Mouse (Mus musculus) hindbrain, embryonic 11.5 days (tissue): ENCODE data around the gene Nin. TPM values are rescaled to one million over a fixed set of nuclear protein-coding genes. Genes with fewer than 3 reads are reported as not detected.

ENCODE experiments used
- ATAC-seq: fragments of 200-750 bp; cut with Nextera tagmentation; 2 replicates; pipeline ENCODE4 v1.8.0; 2017; ENCODE audit warnings: mild to moderate bottlenecking, moderate TSS enrichment, moderate library complexity; ENCODE audit not compliant: low FRiP score
- DNase-seq: peaks from one replicate; pipeline ENCODE4 v3.0.0-alpha.2; 2015; ENCODE audit warnings: low spot score
- H3K27ac ChIP-seq: fragments of 300-500 bp; sonication (generic); 2 replicates; pipeline ENCODE4 v1.5.1; 2014; ENCODE audit warnings: mild to moderate bottlenecking, low read depth, low read length
- H3K27me3 ChIP-seq: fragments of 300-500 bp; sonication (generic); 2 replicates; pipeline ENCODE4 v1.6.1; 2014; ENCODE audit warnings: mild to moderate bottlenecking, low read length, moderate library complexity, mixed read lengths; ENCODE audit not compliant: control insufficient read depth, insufficient read depth
- H3K36me3 ChIP-seq: fragments of 300-500 bp; sonication (generic); 2 replicates; pipeline ENCODE4 v1.6.1; 2014; ENCODE audit warnings: mild to moderate bottlenecking, low read length, moderate library complexity, mixed read lengths; ENCODE audit not compliant: control insufficient read depth, insufficient read depth
- H3K4me1 ChIP-seq: fragments of 300-500 bp; sonication (generic); replicated peaks from 2 replicates; pipeline ENCODE4 v1.6.1; 2014; ENCODE audit warnings: low read length, mixed read lengths; ENCODE audit not compliant: control insufficient read depth, insufficient read depth
- H3K4me2 ChIP-seq: fragments of 300-500 bp; sonication (generic); replicated peaks from 2 replicates; pipeline ENCODE4 v1.6.1; 2014; ENCODE audit warnings: mild to moderate bottlenecking, low read depth, low read length
- H3K4me3 ChIP-seq: fragments of 300-500 bp; sonication (generic); 2 replicates; pipeline ENCODE4 v1.5.1; 2014; ENCODE audit warnings: low read depth, low read length
- H3K9ac ChIP-seq: fragments of 300-500 bp; sonication (generic); 2 replicates; pipeline ENCODE4 v1.6.1; 2014; ENCODE audit warnings: low read depth, low read length
- H3K9me3 ChIP-seq: fragments of 300-500 bp; sonication (generic); 2 replicates; pipeline ENCODE4 v1.6.1; 2016; ENCODE audit warnings: low read length; ENCODE audit not compliant: control insufficient read depth
- WGBS: fragments of 180-500 bp; shearing (Covaris S2); extraction: QIAGEN DNeasy Blood & Tissue Kit; methylation state at CpG from one replicate; pipeline ENCODE4 v1.1.7; 2014; 5-methylcytosine and 5-hydroxymethylcytosine counted together
- polyA plus RNA-seq: library from polyadenylated mRNA; unstranded; fragments of >200 nt; fragmentation: Nextera tagmentation; extraction: Ambion mirVana; gene quantifications from 2 replicates; pipeline ENCODE4 v1.2.1, GENCODE M21; 2014

The Nin gene
- polyA plus RNA-seq, 1 experiment from 2014 or later = 14.9 TPM

GRCm38 (mm10) chr12:70043421-70043820 is 70.1 kb downstream of the Nin start:
- no peak for DNase-seq
- H3K4me2 ChIP-seq = no peak overlapping the region
- H3K9me3 ChIP-seq = no peaks in the 10 kb centered on the region
- no peak overlapping the region for H3K9ac ChIP-seq
- H3K4me3 ChIP-seq = no peak overlapping the region
- H3K27me3 ChIP-seq = no peaks in the 10 kb centered on the region
- no peak overlapping the region for H3K27ac ChIP-seq
- WGBS = 92% methylated on average over 13 of the region's 13 CpGs
- H3K36me3 ChIP-seq = 0 out of 2 replicates have a peak, but pooled peaks cover 3% of the 10 kb centered on the region
- ATAC-seq = no peak
- H3K4me1 ChIP-seq = no peaks in the 10 kb centered on the region

- DNase-seq (no peak), ATAC-seq (no peak)
- H3K9me3 ChIP-seq = no peaks in the 10 kb centered on the region
- H3K4me1 ChIP-seq = no peaks in the 10 kb centered on the region
- 83% methylated on average over 6 of the region's 6 CpGs for WGBS
- no peak overlapping the region for H3K27ac ChIP-seq
- no peaks in the 10 kb centered on the region for H3K27me3 ChIP-seq
- H3K4me2 ChIP-seq = no peak overlapping the region
- no peak overlapping the region for H3K4me3 ChIP-seq
- H3K9ac ChIP-seq = no peak overlapping the region
- 0 out of 2 replicates have a peak, but pooled peaks cover 3% of the 10 kb centered on the region for H3K36me3 ChIP-seq
Measured at GRCm38 (mm10) chr12:70040981-70041380, 72.5 kb downstream of the Nin start.

GRCm38 (mm10) chr12:70036722-70037305 is 76.7 kb downstream of the Nin start:
- ATAC-seq (no peak), DNase-seq (no peak)
- Histone ChIP-seq H3K4me2 (no peak overlapping the region), H3K4me3 (no peak overlapping the region), H3K36me3 (no peaks in the 10 kb centered on the region), H3K27ac (no peak overlapping the region), H3K9ac (no peak overlapping the region), H3K9me3 (no peaks in the 10 kb centered on the region), H3K27me3 (no peaks in the 10 kb centered on the region), H3K4me1 (no peaks in the 10 kb centered on the region)
- WGBS = 94% methylated on average over 19 of the region's 19 CpGs

- H3K36me3 ChIP-seq = 0 out of 2 replicates have a peak, but pooled peaks cover 2% of the 10 kb centered on the region
- H3K4me3 ChIP-seq = no peak overlapping the region
- DNase-seq = no peak
- no peak overlapping the region for H3K9ac ChIP-seq
- no peaks in the 10 kb centered on the region for H3K9me3 ChIP-seq
- ATAC-seq = no peak
- H3K27ac ChIP-seq = no peak overlapping the region
- H3K4me1 ChIP-seq = no peaks in the 10 kb centered on the region
- H3K27me3 ChIP-seq = no peaks in the 10 kb centered on the region
- no peak overlapping the region for H3K4me2 ChIP-seq
Measured at GRCm38 (mm10) chr12:70026233-70026632, 87.3 kb downstream of the Nin start.

- no peak overlapping the region for H3K9ac ChIP-seq
- ATAC-seq (no peak), DNase-seq (no peak)
- 91% methylated on average over 6 of the region's 6 CpGs for WGBS
- H3K4me1 ChIP-seq = no peaks in the 10 kb centered on the region
- H3K27ac ChIP-seq = no peak overlapping the region
- H3K4me2 ChIP-seq = no peak overlapping the region
- 0 out of 2 replicates have a peak, but pooled peaks cover 2% of the 10 kb centered on the region for H3K36me3 ChIP-seq
- no peak overlapping the region for H3K4me3 ChIP-seq
- no peaks in the 10 kb centered on the region for H3K9me3 ChIP-seq
- H3K27me3 ChIP-seq = no peaks in the 10 kb centered on the region
Measured at GRCm38 (mm10) chr12:70025431-70025830, 88.1 kb downstream of the Nin start.

GRCm38 (mm10) chr12:70023580-70023979 is 89.9 kb downstream of the Nin start:
- H3K9ac ChIP-seq = no peak overlapping the region
- H3K27ac ChIP-seq = no peak overlapping the region
- no peaks in the 10 kb centered on the region for H3K27me3 ChIP-seq
- DNase-seq (no peak), ATAC-seq (no peak)
- H3K4me2 ChIP-seq = no peak overlapping the region
- H3K4me1 ChIP-seq = no peaks in the 10 kb centered on the region
- no peak overlapping the region for H3K4me3 ChIP-seq
- H3K9me3 ChIP-seq = no peaks in the 10 kb centered on the region
- 95% methylated on average over 4 of the region's 4 CpGs for WGBS
- 0 out of 2 replicates have a peak, but pooled peaks cover 4% of the 10 kb centered on the region for H3K36me3 ChIP-seq

GRCm38 (mm10) chr12:70018153-70018552 is 95.4 kb downstream of the Nin start:
- ATAC-seq (no peak), DNase-seq (no peak)
- H3K27me3 ChIP-seq = no peaks in the 10 kb centered on the region
- H3K4me1 ChIP-seq = no peaks in the 10 kb centered on the region
- H3K9ac ChIP-seq = no peak overlapping the region
- H3K27ac ChIP-seq = no peak overlapping the region
- 89% methylated on average over 4 of the region's 4 CpGs for WGBS
- H3K36me3 ChIP-seq = 0 out of 2 replicates have a peak, but pooled peaks cover 2% of the 10 kb centered on the region
- no peaks in the 10 kb centered on the region for H3K9me3 ChIP-seq
- no peak overlapping the region for H3K4me2 ChIP-seq
- no peak overlapping the region for H3K4me3 ChIP-seq

- ATAC-seq = no peak
- no peaks in the 10 kb centered on the region for H3K4me1 ChIP-seq
- H3K9ac ChIP-seq = no peak overlapping the region
- H3K9me3 ChIP-seq = no peaks in the 10 kb centered on the region
- 74% methylated on average over 4 of the region's 4 CpGs for WGBS
- no peak overlapping the region for H3K4me2 ChIP-seq
- H3K36me3 ChIP-seq = peaks cover 3% of the 10 kb centered on the region; the same call in 1 of the 2 replicates
- DNase-seq = no peak
- H3K4me3 ChIP-seq = no peak overlapping the region
- H3K27me3 ChIP-seq = no peaks in the 10 kb centered on the region
- H3K27ac ChIP-seq = no peak overlapping the region
Measured at GRCm38 (mm10) chr12:70015936-70016335, 97.6 kb downstream of the Nin start.

GRCm38 (mm10) chr12:70011681-70012080 is 101.8 kb downstream of the Nin start:
- Histone ChIP-seq H3K36me3 (peaks cover 3% of the 10 kb centered on the region; the same call in 1 of the 2 replicates), H3K4me1 (no peaks in the 10 kb centered on the region), H3K4me3 (no peak overlapping the region), H3K9me3 (no peaks in the 10 kb centered on the region), H3K4me2 (no peak overlapping the region), H3K27me3 (no peaks in the 10 kb centered on the region), H3K27ac (no peak overlapping the region), H3K9ac (no peak overlapping the region)
- no peak for ATAC-seq
- 35% methylated on average over 5 of the region's 5 CpGs for WGBS
- no peak for DNase-seq
